Mouse (Mus musculus): ENCODE measurements at regions not wholly inside any gene's neighbourhood (a gene's known extent, or its start where the extent isn't known, plus 50 kb on each side); places are given as distances from the start of the nearest gene placed in this dataset.

DNA sequence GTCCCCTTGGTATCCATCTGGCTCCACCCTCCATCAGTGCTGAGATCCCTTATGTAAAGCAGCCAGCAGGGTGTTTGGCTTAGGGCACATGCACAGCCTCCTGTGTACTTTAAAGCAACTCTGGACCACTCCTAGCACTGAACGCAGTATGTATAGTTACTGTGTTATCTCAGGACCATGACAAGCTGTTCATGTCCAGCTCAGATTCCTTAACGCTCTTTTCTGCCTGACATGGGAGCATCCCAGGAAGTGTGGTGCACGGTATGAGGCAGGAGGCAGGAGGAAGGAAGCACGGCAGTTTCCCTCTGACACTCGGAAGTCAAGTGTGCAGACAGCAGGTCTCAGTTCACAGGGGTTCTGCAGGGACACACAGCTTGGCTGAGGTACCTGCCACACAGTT, 163.1 kb upstream of the Msx2 start:
- TF ChIP-seq POLR2A (IDR thresholded peaks at IDR 0.05; ENCODE audit: control insufficient read depth, low read depth, low read length) (no peak), CTCF (IDR thresholded peaks at IDR 0.05; ENCODE audit: control insufficient read depth, insufficient read depth, insufficient replicate concordance, low read depth, low read length) (no peak)
